Mouse (Mus musculus) T-helper 17 cell (primary cell): ENCODE data around the gene Fbxl17.

Experiments used
- in situ Hi-C, 2 experiments: fragments of 300-600 bp; cut with MboI, MseI; formaldehyde crosslinking; loops; 1 replicate in 1 of 2; 2 replicates in 1 of 2; pipeline ENCODE4 v1.15.1; 2025; ENCODE audit warnings: high pct_unique_total_duplicates in 2 of 2

Gene Fbxl17

GRCm38 (mm10) chr17:63172697-63173096 is 327.1 kb downstream of the Fbxl17 start:
- in situ Hi-C loops, result no loop called here

GRCm38 (mm10) chr17:63171890-63172491 is 327.8 kb downstream of the Fbxl17 start:
- in situ Hi-C loops, result no loop called here

- in situ Hi-C loops, result no loop called here
Measured at GRCm38 (mm10) chr17:63171264-63171663, 328.6 kb downstream of the Fbxl17 start.

GRCm38 (mm10) chr17:63168019-63168788 is 331.6 kb downstream of the Fbxl17 start:
- in situ Hi-C loops, result no loop called here

- in situ Hi-C loops, result no loop called here
Measured at GRCm38 (mm10) chr17:63167248-63167647, 332.6 kb downstream of the Fbxl17 start.

GRCm38 (mm10) chr17:63166692-63167091 is 333.1 kb downstream of the Fbxl17 start:
- in situ Hi-C loops, result no loop called here

- in situ Hi-C loops, result no loop called here
Measured at GRCm38 (mm10) chr17:63165847-63166246, 334.0 kb downstream of the Fbxl17 start.

GRCm38 (mm10) chr17:63164289-63164688 is 335.5 kb downstream of the Fbxl17 start:
- in situ Hi-C loops, result no loop called here

GRCm38 (mm10) chr17:63161953-63162352 is 337.9 kb downstream of the Fbxl17 start:
- in situ Hi-C loops, result no loop called here

- in situ Hi-C loops, result no loop called here
Measured at GRCm38 (mm10) chr17:63159196-63159595, 340.6 kb downstream of the Fbxl17 start.

- in situ Hi-C loops, result no loop called here
Measured at GRCm38 (mm10) chr17:63158436-63158835, 341.4 kb downstream of the Fbxl17 start.

GRCm38 (mm10) chr17:63157906-63158305 is 341.9 kb downstream of the Fbxl17 start:
- in situ Hi-C loops, result no loop called here

GRCm38 (mm10) chr17:63157019-63157418 is 342.8 kb downstream of the Fbxl17 start:
- in situ Hi-C loops, result no loop called here

GRCm38 (mm10) chr17:63146514-63146913 is 353.3 kb downstream of the Fbxl17 start:
- in situ Hi-C loops, result no loop called here

- in situ Hi-C loops, result no loop called here
Measured at GRCm38 (mm10) chr17:63145751-63146491, 353.9 kb downstream of the Fbxl17 start.

GRCm38 (mm10) chr17:63145311-63145741 is 354.5 kb downstream of the Fbxl17 start:
- in situ Hi-C loops, result no loop called here

GRCm38 (mm10) chr17:63143825-63144224 is 356.0 kb downstream of the Fbxl17 start:
- in situ Hi-C loops, result no loop called here

- in situ Hi-C loops, result no loop called here
Measured at GRCm38 (mm10) chr17:63134805-63135204, 365.0 kb downstream of the Fbxl17 start.

- in situ Hi-C loops, result no loop called here
Measured at GRCm38 (mm10) chr17:63122427-63122826, 377.4 kb downstream of the Fbxl17 start.

GRCm38 (mm10) chr17:63119701-63120100 is 380.1 kb downstream of the Fbxl17 start:
- in situ Hi-C loops, result no loop called here

GRCm38 (mm10) chr17:63119077-63119476 is 380.7 kb downstream of the Fbxl17 start:
- in situ Hi-C loops, result no loop called here

GRCm38 (mm10) chr17:63117130-63117529 is 382.7 kb downstream of the Fbxl17 start:
- in situ Hi-C loops, result no loop called here
